In genomic region chr11:78177903-78178858, GRCm38 (mm10) we compare ENCODE assay signal across 8 mouse cellular contexts. TPM values are rescaled to one million over a fixed set of nuclear protein-coding genes. Genes with fewer than 3 reads are reported as not detected.
DNase-seq lines count a peak whose midpoint lies in the region; ATAC-seq lines count a peak whose summit lies in the region.

No protein-coding gene starts in this region.

- H3K4me1 ChIP-seq in hindbrain, embryonic 11.5 days (replicated peaks; ENCODE audit: control insufficient read depth, insufficient read depth, low read length), result peaks cover 22% of the 10 kb centered on the region
- H3K4me1 ChIP-seq in lung, embryonic 16.5 days (replicated peaks; ENCODE audit: control insufficient read depth, insufficient read depth, low read length), result peaks cover 36% of the 10 kb centered on the region

- peak overlapping the region; percentile 91 for H3K27ac ChIP-seq in hindbrain, embryonic 11.5 days (ENCODE audit: low read depth, low read length)
- H3K27ac ChIP-seq in lung, embryonic 16.5 days (ENCODE audit: low read length), result peak overlapping the region; percentile 98

- H3K4me3 ChIP-seq in hindbrain, embryonic 11.5 days (ENCODE audit: low read depth, low read length), result peak overlapping the region; percentile 53
- H3K4me3 ChIP-seq in lung, embryonic 16.5 days (ENCODE audit: low read length), result peak overlapping the region; percentile 78

- H3K4me2 ChIP-seq in hindbrain, embryonic 11.5 days (replicated peaks; ENCODE audit: low read depth, low read length), result peak overlapping the region; percentile 91
- peak overlapping the region; percentile 78 for H3K4me2 ChIP-seq in lung, embryonic 16.5 days (ENCODE audit: low read depth, low read length)

- no peaks in the 10 kb centered on the region for H3K27me3 ChIP-seq in hindbrain, embryonic 11.5 days (ENCODE audit: control insufficient read depth, insufficient read depth, low read length)
- H3K27me3 ChIP-seq in lung, embryonic 16.5 days (ENCODE audit: control insufficient read depth, insufficient read depth, low read depth, low read length), result no peaks in the 10 kb centered on the region

- 0% methylated on average over 59 of the region's 84 CpGs for WGBS in hindbrain, embryonic 11.5 days
- 1% methylated on average over 75 of the region's 84 CpGs for WGBS in lung, embryonic 16.5 days

- peak overlapping the region; percentile 68 for H3K9ac ChIP-seq in hindbrain, embryonic 11.5 days (ENCODE audit: low read depth, low read length)
- peak overlapping the region; percentile 80 for H3K9ac ChIP-seq in lung, embryonic 16.5 days (ENCODE audit: low read length)

- no peaks in the 10 kb centered on the region for H3K9me3 ChIP-seq in hindbrain, embryonic 11.5 days (ENCODE audit: control insufficient read depth, low read length)
- H3K9me3 ChIP-seq in lung, embryonic 16.5 days (ENCODE audit: control insufficient read depth, low read length), result no peaks in the 10 kb centered on the region

- peak; percentile 97 for DNase-seq in Muller cell, postnatal 12 days (ENCODE audit: inconsistent ontology term)
- DNase-seq in cerebellum, adult 9-11 months, result peak; percentile 89
- DNase-seq in frontal cortex, adult 2 months (ENCODE audit: extremely low spot score in 1 of 2, low spot score in 1 of 2), result peak; percentile 87 to 97
- DNase-seq in hindbrain, embryonic 11.5 days (ENCODE audit: low spot score), result peak; percentile 98
- peak; percentile 91 for DNase-seq in layer of hippocampus, adult 9-11 months
- peak; percentile 93 for DNase-seq in ovary, adult 18-20 months (ENCODE audit: low spot score)
- peak; percentile 91 for DNase-seq in thymus, postnatal 0 days (ENCODE audit: low spot score)

- peaks cover 9% of the 10 kb centered on the region; the same call in 1 of the 2 replicates for H3K36me3 ChIP-seq in hindbrain, embryonic 11.5 days (ENCODE audit: control insufficient read depth, insufficient read depth, low read length)
- peaks cover 18% of the 10 kb centered on the region for H3K36me3 ChIP-seq in lung, embryonic 16.5 days (ENCODE audit: control insufficient read depth, insufficient read depth, low read length)

- ATAC-seq in hindbrain, embryonic 11.5 days (ENCODE audit: low FRiP score), result peak; percentile 87
- ATAC-seq in lung, embryonic 16.5 days (ENCODE audit: low read depth), result peak; percentile 84

RNA-seq across cellular contexts. Expression of gene Tlcd1, which starts 1.7 kb away (rescaled TPM):
- polyA plus RNA-seq in frontal cortex, adult 2 months (2012; rRNA removed), result 74.4 and 74.7 TPM in 2 replicates
- polyA plus RNA-seq in hindbrain, embryonic 11.5 days (2014; fragmentation: Nextera tagmentation; extraction: Ambion mirVana), result 6.8 and 9.5 TPM in 2 replicates
- 24.4 and 25.9 TPM in 2 replicates for polyA plus RNA-seq in lung, embryonic 16.5 days (2015; fragmentation: Nextera tagmentation; extraction: Ambion mirVana)
- polyA plus RNA-seq in thymus, postnatal 0 days (2015; fragmentation: Nextera tagmentation; extraction: Ambion mirVana), result 12.2 and 13.5 TPM in 2 replicates

RNA-seq across cellular contexts. Expression of gene Nek8, which starts 1.7 kb away (rescaled TPM):
- polyA plus RNA-seq in frontal cortex, adult 2 months (2012; rRNA removed), result 5.7 and 7.1 TPM in 2 replicates
- polyA plus RNA-seq in hindbrain, embryonic 11.5 days (2014; fragmentation: Nextera tagmentation; extraction: Ambion mirVana), result 5.2 and 7.0 TPM in 2 replicates
- polyA plus RNA-seq in lung, embryonic 16.5 days (2015; fragmentation: Nextera tagmentation; extraction: Ambion mirVana), result 20.6 and 22.3 TPM in 2 replicates
- polyA plus RNA-seq in thymus, postnatal 0 days (2015; fragmentation: Nextera tagmentation; extraction: Ambion mirVana), result 14.1 and 14.5 TPM in 2 replicates

RNA-seq across cellular contexts. Expression of gene Rpl23a, which starts 5.2 kb away (rescaled TPM):
- 1,050 and 1,099 TPM in 2 replicates for polyA plus RNA-seq in frontal cortex, adult 2 months (2012; rRNA removed)
- 1,168 and 1,191 TPM in 2 replicates for polyA plus RNA-seq in hindbrain, embryonic 11.5 days (2014; fragmentation: Nextera tagmentation; extraction: Ambion mirVana)
- 1,346 and 1,426 TPM in 2 replicates for polyA plus RNA-seq in lung, embryonic 16.5 days (2015; fragmentation: Nextera tagmentation; extraction: Ambion mirVana)
- polyA plus RNA-seq in thymus, postnatal 0 days (2015; fragmentation: Nextera tagmentation; extraction: Ambion mirVana), result 1,919 and 1,995 TPM in 2 replicates

RNA-seq across cellular contexts. Expression of gene Rab34, which starts 10.0 kb away (rescaled TPM):
- 62.3 and 68.1 TPM in 2 replicates for polyA plus RNA-seq in frontal cortex, adult 2 months (2012; rRNA removed)
- polyA plus RNA-seq in hindbrain, embryonic 11.5 days (2014; fragmentation: Nextera tagmentation; extraction: Ambion mirVana), result 57.7 and 69.3 TPM in 2 replicates
- polyA plus RNA-seq in lung, embryonic 16.5 days (2015; fragmentation: Nextera tagmentation; extraction: Ambion mirVana), result 117 and 129 TPM in 2 replicates
- polyA plus RNA-seq in thymus, postnatal 0 days (2015; fragmentation: Nextera tagmentation; extraction: Ambion mirVana), result 26.4 and 29.6 TPM in 2 replicates

RNA-seq across cellular contexts. Expression of gene Traf4, which starts 12.8 kb away (rescaled TPM):
- 21.3 and 22.0 TPM in 2 replicates for polyA plus RNA-seq in frontal cortex, adult 2 months (2012; rRNA removed)
- 73.6 and 92.0 TPM in 2 replicates for polyA plus RNA-seq in hindbrain, embryonic 11.5 days (2014; fragmentation: Nextera tagmentation; extraction: Ambion mirVana)
- polyA plus RNA-seq in lung, embryonic 16.5 days (2015; fragmentation: Nextera tagmentation; extraction: Ambion mirVana), result 84.2 and 96.3 TPM in 2 replicates
- 57.5 and 58.6 TPM in 2 replicates for polyA plus RNA-seq in thymus, postnatal 0 days (2015; fragmentation: Nextera tagmentation; extraction: Ambion mirVana)

Comparison
In these comparisons a context has a peak if more than half of its experiments do, and no peak if none do; other contexts are left out.
1. Peak in every context shown above with its lines: DNase-seq, ATAC-seq, H3K4me3 ChIP-seq and H3K27ac ChIP-seq.